Mouse (Mus musculus): ENCODE results near the gene Trim32.
A peak's percentile ranks its signal among the peaks of the same experiment; 100 is the strongest.

Trim32 gene

GRCm38 (mm10) chr4:65604504-65605150 lies at the start of gene Trim32:
Gene Trim32 (plus strand): TSS chr4:65604986.
- DNase-seq (ENCODE audit: low read depth, low spot score): peak; percentile 95

GRCm38 (mm10) chr4:65565493-65565892 lies 39.3 kb upstream of the Trim32 start:
- no peak for DNase-seq (ENCODE audit: low read depth, low spot score)

- DNase-seq (ENCODE audit: low read depth, low spot score): no peak
Observed at GRCm38 (mm10) chr4:65580254-65580653, 24.5 kb upstream of the Trim32 start.

- no peak for DNase-seq (ENCODE audit: low read depth, low spot score)
Observed at GRCm38 (mm10) chr4:65586947-65587346, 17.8 kb upstream of the Trim32 start.

GRCm38 (mm10) chr4:65589780-65590179 lies 15.0 kb upstream of the Trim32 start:
- DNase-seq (ENCODE audit: low read depth, low spot score): peak; percentile 45

- DNase-seq (ENCODE audit: low read depth, low spot score): no peak
Observed at GRCm38 (mm10) chr4:65594601-65595369, 10.0 kb upstream of the Trim32 start.

GRCm38 (mm10) chr4:65605151-65605702 lies 441 bp downstream of the Trim32 start:
- DNase-seq (ENCODE audit: low read depth, low spot score): peak; percentile 53

- DNase-seq (ENCODE audit: low read depth, low spot score): no peak
Observed at GRCm38 (mm10) chr4:65607184-65607631, 2.4 kb downstream of the Trim32 start.

GRCm38 (mm10) chr4:65608112-65608511 lies 3.3 kb downstream of the Trim32 start:
- no peak for DNase-seq (ENCODE audit: low read depth, low spot score)

GRCm38 (mm10) chr4:65610329-65610728 lies 5.5 kb downstream of the Trim32 start:
- no peak for DNase-seq (ENCODE audit: low read depth, low spot score)

- peak; percentile 54 for DNase-seq (ENCODE audit: low read depth, low spot score)
Observed at GRCm38 (mm10) chr4:65610896-65611295, 6.1 kb downstream of the Trim32 start.

GRCm38 (mm10) chr4:65613135-65613534 lies 8.3 kb downstream of the Trim32 start:
- DNase-seq (ENCODE audit: low read depth, low spot score): no peak

- no peak for DNase-seq (ENCODE audit: low read depth, low spot score)
Observed at GRCm38 (mm10) chr4:65620125-65620524, 15.3 kb downstream of the Trim32 start.

GRCm38 (mm10) chr4:65638231-65638630 lies 33.4 kb downstream of the Trim32 start:
- DNase-seq (ENCODE audit: low read depth, low spot score): no peak

GRCm38 (mm10) chr4:65642611-65643010 lies 37.8 kb downstream of the Trim32 start:
- no peak for DNase-seq (ENCODE audit: low read depth, low spot score)

GRCm38 (mm10) chr4:65654723-65655122 lies 49.9 kb downstream of the Trim32 start:
- DNase-seq (ENCODE audit: low read depth, low spot score): peak; percentile 49

- no peak for DNase-seq (ENCODE audit: low read depth, low spot score)
Observed at GRCm38 (mm10) chr4:65663176-65663575, 58.4 kb downstream of the Trim32 start.
